Mouse (Mus musculus) lung, embryonic 14.5 days (tissue): ENCODE measurements around the gene Gbgt1. TPM values are rescaled to one million over a fixed set of nuclear protein-coding genes. Genes with fewer than 3 reads are reported as not detected.

Experiments used
- ATAC-seq: fragments of 200-750 bp; cut with Nextera tagmentation; 2 replicates; pipeline ENCODE4 v1.8.0; 2017; ENCODE audit warnings: mild to moderate bottlenecking, moderate TSS enrichment, moderate library complexity; ENCODE audit not compliant: insufficient read depth
- DNase-seq: peaks from one replicate; pipeline ENCODE4 v3.0.0-alpha.2; 2015
- H3K27ac ChIP-seq: fragments of 300-500 bp; sonication (generic); 2 replicates; pipeline ENCODE4 v1.5.1; 2014; ENCODE audit warnings: low read depth, mild to moderate bottlenecking, moderate library complexity
- H3K27me3 ChIP-seq: fragments of 300-500 bp; sonication (generic); 2 replicates; pipeline ENCODE4 v1.6.1; 2014; ENCODE audit warnings: low read length, control low read depth; ENCODE audit not compliant: insufficient read depth
- H3K36me3 ChIP-seq: fragments of 300-500 bp; sonication (generic); 2 replicates; pipeline ENCODE4 v1.6.1; 2014; ENCODE audit warnings: control low read depth; ENCODE audit not compliant: insufficient read depth
- H3K4me1 ChIP-seq: fragments of 300-500 bp; sonication (generic); 2 replicates; pipeline ENCODE4 v1.6.1; 2014; ENCODE audit warnings: antibody characterized with exemption, control low read depth; ENCODE audit not compliant: insufficient read depth
- H3K4me2 ChIP-seq: fragments of 300-500 bp; sonication (generic); 2 replicates; pipeline ENCODE4 v1.6.1; 2014; ENCODE audit warnings: mild to moderate bottlenecking
- H3K4me3 ChIP-seq: fragments of 300-500 bp; sonication (generic); 2 replicates; pipeline ENCODE4 v1.5.1; 2014; ENCODE audit warnings: low read depth, low read length
- H3K9ac ChIP-seq: fragments of 300-500 bp; sonication (generic); 2 replicates; pipeline ENCODE4 v1.6.1; 2014
- H3K9me3 ChIP-seq: fragments of 300-500 bp; sonication (generic); 2 replicates; pipeline ENCODE4 v1.6.1; 2016; ENCODE audit warnings: low read depth, low read length, control low read depth
- CTCF ChIP-seq: IDR thresholded peaks from 2 replicates; pipeline ENCODE4 v1.5.1; 2016; ENCODE audit warnings: antibody characterized with exemption, low read depth
- WGBS: fragments of 180-500 bp; shearing (Covaris S2); extraction: QIAGEN DNeasy Blood & Tissue Kit; methylation state at CpG from one replicate; pipeline ENCODE4 v1.1.7; 2014; 5-methylcytosine and 5-hydroxymethylcytosine counted together
- polyA plus RNA-seq: library from polyadenylated mRNA; unstranded; fragments of >200 nt; fragmentation: Nextera tagmentation; extraction: Ambion mirVana; gene quantifications from 2 replicates; pipeline ENCODE4 v1.2.1, GENCODE M21; 2014

Gene Gbgt1
- polyA plus RNA-seq, 1 experiment from 2014 or later, result 0.41 TPM

DNA sequence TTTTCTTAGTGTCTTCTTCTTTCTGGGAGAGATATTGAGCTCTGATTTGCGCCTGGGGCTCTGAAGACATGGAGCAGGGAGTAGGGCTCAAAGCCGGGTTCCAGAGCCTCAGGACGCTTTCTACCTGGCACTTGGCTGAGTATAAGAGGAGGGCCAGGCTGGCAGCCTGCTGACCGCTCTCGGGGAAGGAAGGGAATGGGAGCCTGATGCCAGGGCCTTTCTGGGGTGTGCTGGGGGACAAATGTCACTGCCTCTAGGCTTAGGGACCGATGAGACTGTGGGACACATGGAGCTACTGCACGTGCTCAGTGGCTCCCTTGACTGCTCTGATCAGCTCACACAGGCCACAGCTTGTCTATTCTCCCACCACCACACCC, 31.7 kb downstream of the Gbgt1 start:
- Histone ChIP-seq H3K4me1 (peaks cover 23% of the 10 kb centered on the region), H3K27ac (no peak overlapping the region), H3K4me3 (no peak overlapping the region), H3K9me3 (no peaks in the 10 kb centered on the region), H3K4me2 (no peak overlapping the region), H3K9ac (no peak overlapping the region), H3K36me3 (no peaks in the 10 kb centered on the region), H3K27me3 (no peaks in the 10 kb centered on the region)
- DNase-seq (no peak), ATAC-seq (no peak)
- 79% methylated on average over 7 of the region's 7 CpGs for WGBS
- no peak for TF ChIP-seq CTCF

DNA sequence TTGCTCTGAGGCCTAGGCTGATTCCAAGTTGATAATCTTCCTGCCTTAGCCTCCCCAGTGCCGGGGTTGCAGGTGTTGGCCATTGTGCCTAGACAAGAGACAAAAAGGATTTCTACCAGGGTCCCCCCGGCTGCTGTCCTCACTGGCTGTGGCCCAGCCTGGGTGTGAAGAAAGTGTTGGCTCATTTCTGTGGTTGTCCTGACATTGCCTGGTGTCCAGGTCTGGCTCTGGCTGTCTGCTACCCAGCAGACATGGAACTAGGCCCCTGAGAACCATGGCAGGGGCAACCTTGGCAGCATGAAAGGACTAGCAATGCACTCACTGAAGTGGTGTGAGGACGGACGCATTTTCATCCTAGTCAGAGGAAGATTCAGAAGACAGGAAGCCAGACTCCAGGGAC, 33.2 kb downstream of the Gbgt1 start:
- H3K9ac ChIP-seq, result no peak overlapping the region
- ATAC-seq (no peak), DNase-seq (no peak)
- H3K4me2 ChIP-seq, result no peak overlapping the region
- 72% methylated on average over 4 of the region's 4 CpGs for WGBS
- no peaks in the 10 kb centered on the region for H3K9me3 ChIP-seq
- H3K4me1 ChIP-seq, result peaks cover 27% of the 10 kb centered on the region
- H3K27me3 ChIP-seq, result no peaks in the 10 kb centered on the region
- no peak for TF ChIP-seq CTCF
- H3K4me3 ChIP-seq, result no peak overlapping the region
- H3K36me3 ChIP-seq, result no peaks in the 10 kb centered on the region
- no peak overlapping the region for H3K27ac ChIP-seq

DNA sequence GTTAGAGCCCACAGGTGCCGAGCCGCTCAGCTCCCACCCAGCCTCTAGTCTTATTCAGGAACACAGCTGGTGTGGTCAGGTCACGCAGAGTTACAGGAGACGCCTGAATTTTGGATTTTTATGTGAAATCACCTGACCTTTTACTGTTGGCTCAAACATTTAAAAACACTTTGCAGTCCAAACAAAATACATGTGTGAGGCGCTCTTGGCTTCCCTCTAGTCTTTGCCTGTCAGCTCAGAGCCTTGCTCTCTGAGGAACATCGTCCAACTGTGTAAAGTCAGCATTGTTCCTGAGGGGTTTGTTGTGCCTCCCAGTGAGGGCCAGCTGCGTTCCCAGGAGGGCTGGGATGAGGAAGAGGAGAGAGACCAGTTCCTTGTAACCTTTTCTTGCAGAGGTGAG, 33.6 kb downstream of the Gbgt1 start:
- DNase-seq, result no peak
- Histone ChIP-seq H3K4me2 (no peak overlapping the region), H3K27me3 (no peaks in the 10 kb centered on the region), H3K27ac (no peak overlapping the region), H3K9ac (no peak overlapping the region), H3K36me3 (no peaks in the 10 kb centered on the region), H3K4me1 (peaks cover 28% of the 10 kb centered on the region), H3K9me3 (no peaks in the 10 kb centered on the region), H3K4me3 (no peak overlapping the region)
- WGBS, result 65% methylated on average over 7 of the region's 7 CpGs
- no peak for TF ChIP-seq CTCF
- ATAC-seq, result no peak

DNA sequence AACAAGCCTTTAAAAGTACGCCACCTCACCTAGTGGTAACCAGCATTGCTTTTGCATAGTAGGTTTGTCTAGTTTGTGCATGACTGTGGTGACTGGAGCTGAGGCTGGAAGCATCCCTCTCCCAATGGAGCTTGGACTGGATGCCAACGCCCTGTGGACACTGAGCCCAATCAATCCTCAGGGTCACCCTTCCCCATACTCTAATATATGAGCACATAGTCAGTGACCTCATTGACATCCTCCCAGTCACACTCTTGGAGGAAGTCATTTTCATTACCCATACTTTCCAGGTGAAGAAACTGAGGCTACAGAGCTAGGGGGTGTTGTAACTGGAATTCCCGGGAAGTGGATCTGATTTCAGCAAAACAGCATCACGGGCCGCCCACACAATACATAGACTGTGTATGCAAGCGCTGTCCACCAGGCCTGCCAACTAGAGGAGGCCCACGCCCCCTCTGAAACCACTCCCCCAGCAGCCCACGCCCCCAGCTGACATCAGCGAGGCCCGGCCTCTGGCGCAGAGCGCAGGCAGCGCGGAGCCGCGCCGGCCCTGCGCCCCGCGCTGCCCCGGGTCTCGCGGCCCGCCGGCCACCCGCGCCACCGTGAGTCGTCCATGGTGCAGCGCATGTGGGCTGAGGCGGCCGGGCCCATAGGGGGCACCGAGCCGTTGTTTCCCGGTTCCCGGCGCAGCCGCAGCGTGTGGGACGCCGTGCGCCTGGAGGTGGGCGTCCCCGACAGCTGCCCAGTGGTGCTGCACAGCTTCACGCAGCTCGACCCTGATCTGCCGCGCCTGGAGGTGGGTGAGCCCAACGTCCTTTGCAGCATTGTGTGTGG, 36.5 kb downstream of the Gbgt1 start:
- WGBS, result 4% methylated on average over 45 of the region's 49 CpGs
- peak; percentile 40 for TF ChIP-seq CTCF
- H3K27ac ChIP-seq, result peak overlapping the region; percentile 37
- H3K4me1 ChIP-seq, result peaks cover 23% of the 10 kb centered on the region
- ATAC-seq, result peak; percentile 95
- H3K27me3 ChIP-seq, result no peaks in the 10 kb centered on the region
- peak overlapping the region; percentile 77 for H3K4me2 ChIP-seq
- peak; percentile 93 for DNase-seq
- H3K9me3 ChIP-seq, result no peaks in the 10 kb centered on the region
- peak overlapping the region; percentile 61 for H3K4me3 ChIP-seq
- H3K36me3 ChIP-seq, result no peaks in the 10 kb centered on the region
- peak overlapping the region; percentile 67 for H3K9ac ChIP-seq

DNA sequence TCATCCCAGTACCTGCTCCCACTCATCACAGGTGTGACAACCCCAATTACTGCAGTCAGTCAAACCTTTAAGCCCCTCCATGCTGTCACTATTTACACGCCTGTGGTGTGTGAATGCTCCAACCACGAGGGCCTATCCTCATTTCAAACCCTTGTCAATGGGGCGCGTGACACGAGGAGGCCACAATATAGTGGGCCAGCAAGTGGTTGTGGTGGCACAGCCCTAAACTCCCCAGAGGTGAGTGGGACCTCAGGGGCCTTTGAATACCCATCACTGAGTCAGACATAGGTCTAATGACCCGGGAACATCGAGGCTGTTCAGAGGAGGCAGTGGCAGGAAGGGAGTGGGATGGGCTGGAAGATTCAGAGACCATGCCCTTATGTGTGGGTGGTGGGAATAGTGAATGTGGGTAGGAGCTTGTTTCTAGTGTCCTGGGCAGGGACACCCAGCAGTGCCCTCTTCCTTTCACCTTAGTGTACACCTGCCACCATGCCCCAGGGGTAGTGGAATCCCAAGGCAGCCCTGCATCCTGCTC, 37.3 kb downstream of the Gbgt1 start:
- no peak for DNase-seq
- H3K4me1 ChIP-seq, result peaks cover 25% of the 10 kb centered on the region
- H3K9me3 ChIP-seq, result no peaks in the 10 kb centered on the region
- peak overlapping the region; percentile 61 for H3K4me3 ChIP-seq
- H3K4me2 ChIP-seq, result peak overlapping the region; percentile 77
- no peak for TF ChIP-seq CTCF
- H3K27ac ChIP-seq, result peak overlapping the region; percentile 37
- H3K9ac ChIP-seq, result peak overlapping the region; percentile 67
- no peaks in the 10 kb centered on the region for H3K36me3 ChIP-seq
- no peaks in the 10 kb centered on the region for H3K27me3 ChIP-seq
- ATAC-seq, result no peak
- WGBS, result 55% methylated on average over 7 of the region's 7 CpGs

DNA sequence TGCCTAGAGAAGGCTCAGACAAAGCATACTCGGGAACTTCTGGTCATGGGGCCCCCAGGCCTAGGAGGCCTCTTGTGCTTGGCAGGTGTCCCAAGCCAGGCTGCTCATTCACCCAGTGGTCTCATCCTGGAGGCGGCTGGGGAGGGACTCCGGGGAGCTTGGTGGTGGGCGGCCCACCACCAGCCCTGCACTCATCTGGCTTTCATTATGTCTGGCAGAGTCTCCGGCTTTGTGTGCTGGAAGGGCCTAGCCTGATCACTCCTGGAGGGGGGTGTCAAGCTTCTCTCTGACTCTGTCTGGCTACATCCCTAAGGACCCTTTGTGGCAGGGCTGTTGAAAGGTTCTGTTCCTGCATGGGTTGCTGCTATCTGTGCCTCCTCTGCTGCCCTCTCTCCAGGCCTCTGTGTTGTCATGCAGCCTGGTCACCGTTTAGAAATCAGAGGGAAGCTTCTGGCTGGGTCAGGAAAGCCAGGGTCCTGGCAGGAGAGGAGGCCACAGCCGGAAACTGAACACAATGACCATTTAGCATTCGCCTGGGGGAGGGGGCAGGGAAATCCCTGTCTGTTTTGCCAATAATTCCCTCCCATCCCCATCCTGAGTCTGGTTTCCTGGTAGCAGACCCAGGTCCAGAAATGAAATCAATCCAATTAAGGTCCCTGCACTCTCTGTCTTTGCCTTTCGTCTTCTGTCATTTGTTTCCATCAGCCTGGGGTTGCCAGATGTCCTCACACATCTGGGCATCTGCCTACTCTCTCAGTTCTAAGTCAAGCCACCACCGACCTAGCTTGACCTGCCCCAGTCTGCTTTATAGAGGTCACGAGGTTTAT, 38.0 kb downstream of the Gbgt1 start:
- peak overlapping the region; percentile 37 for H3K27ac ChIP-seq
- DNase-seq, result peak; percentile 53
- TF ChIP-seq CTCF, result no peak
- no peaks in the 10 kb centered on the region for H3K36me3 ChIP-seq
- H3K4me3 ChIP-seq, result peak overlapping the region; percentile 61
- peak overlapping the region; percentile 77 for H3K4me2 ChIP-seq
- peak; percentile 9; the same call in 1 of the 2 replicates for ATAC-seq
- WGBS, result 39% methylated on average over 11 of the region's 11 CpGs
- 0 out of 2 replicates have a peak overlapping the region, but pooled peaks have one; percentile 0 for H3K9ac ChIP-seq
- no peaks in the 10 kb centered on the region for H3K27me3 ChIP-seq
- peaks cover 31% of the 10 kb centered on the region for H3K4me1 ChIP-seq
- no peaks in the 10 kb centered on the region for H3K9me3 ChIP-seq

DNA sequence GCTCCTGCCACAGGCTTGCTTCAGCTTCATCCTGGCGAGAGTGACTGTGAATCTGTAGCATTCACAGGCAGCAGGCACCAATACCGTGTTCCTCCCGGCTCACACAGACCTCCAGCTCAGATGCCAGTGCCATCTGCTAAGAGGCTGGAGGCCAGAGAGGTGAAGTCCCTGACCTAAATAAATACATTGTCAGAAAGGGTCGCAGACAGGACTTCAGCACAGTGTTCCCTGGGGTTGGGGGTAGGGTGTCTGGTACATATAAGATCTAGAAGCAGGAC, 38.5 kb downstream of the Gbgt1 start:
- Histone ChIP-seq H3K36me3 (no peaks in the 10 kb centered on the region), H3K27me3 (no peaks in the 10 kb centered on the region), H3K4me3 (peak overlapping the region; percentile 10; the same call in 1 of the 2 replicates), H3K9me3 (no peaks in the 10 kb centered on the region), H3K4me2 (peak overlapping the region; percentile 77), H3K4me1 (peaks cover 36% of the 10 kb centered on the region), H3K9ac (0 out of 2 replicates have a peak overlapping the region, but pooled peaks have one; percentile 0), H3K27ac (peak overlapping the region; percentile 37; the same call in 1 of the 2 replicates)
- TF ChIP-seq CTCF, result no peak
- no peak for DNase-seq
- WGBS, result 31% methylated on average over 4 of the region's 4 CpGs
- no peak for ATAC-seq
